Mouse (Mus musculus): ENCODE data around the gene Tmed9.
A peak's percentile ranks its signal among the peaks of the same experiment; 100 is the strongest.
"Not testable (repeated sequence)": the region's sequence is repeated elsewhere in the genome, so short reads cannot be mapped to it uniquely, and the experiment has no call there.

Gene Tmed9

DNA sequence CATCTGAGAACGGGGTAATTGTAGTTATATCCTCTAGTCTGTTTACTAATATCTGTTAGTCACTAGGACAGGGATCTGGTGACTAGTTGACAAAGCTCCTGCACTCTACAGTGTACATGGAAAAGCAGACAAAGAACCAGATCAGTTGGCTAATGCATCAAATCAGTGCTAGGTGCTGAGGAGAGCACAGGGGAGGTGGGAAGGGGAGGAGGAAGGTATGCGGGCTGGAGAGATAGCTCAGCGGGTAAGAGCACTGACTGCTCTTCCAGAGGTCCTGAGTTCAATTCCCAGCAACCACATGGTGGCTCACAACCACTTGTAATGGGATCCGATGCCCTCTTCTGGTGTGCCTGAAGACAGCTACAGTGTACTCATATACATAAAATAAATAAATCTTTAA, 5.0 kb upstream of the Tmed9 start:
- DNase-seq = not testable (repeated sequence)

GRCm38 (mm10) chr13:55569726-55570285, 3.7 kb upstream of the Tmed9 start:
- peak; percentile 23 to 43 for DNase-seq

GRCm38 (mm10) chr13:55570286-55570973, 3.1 kb upstream of the Tmed9 start:
- peak; percentile 39 to 41 for DNase-seq

DNA sequence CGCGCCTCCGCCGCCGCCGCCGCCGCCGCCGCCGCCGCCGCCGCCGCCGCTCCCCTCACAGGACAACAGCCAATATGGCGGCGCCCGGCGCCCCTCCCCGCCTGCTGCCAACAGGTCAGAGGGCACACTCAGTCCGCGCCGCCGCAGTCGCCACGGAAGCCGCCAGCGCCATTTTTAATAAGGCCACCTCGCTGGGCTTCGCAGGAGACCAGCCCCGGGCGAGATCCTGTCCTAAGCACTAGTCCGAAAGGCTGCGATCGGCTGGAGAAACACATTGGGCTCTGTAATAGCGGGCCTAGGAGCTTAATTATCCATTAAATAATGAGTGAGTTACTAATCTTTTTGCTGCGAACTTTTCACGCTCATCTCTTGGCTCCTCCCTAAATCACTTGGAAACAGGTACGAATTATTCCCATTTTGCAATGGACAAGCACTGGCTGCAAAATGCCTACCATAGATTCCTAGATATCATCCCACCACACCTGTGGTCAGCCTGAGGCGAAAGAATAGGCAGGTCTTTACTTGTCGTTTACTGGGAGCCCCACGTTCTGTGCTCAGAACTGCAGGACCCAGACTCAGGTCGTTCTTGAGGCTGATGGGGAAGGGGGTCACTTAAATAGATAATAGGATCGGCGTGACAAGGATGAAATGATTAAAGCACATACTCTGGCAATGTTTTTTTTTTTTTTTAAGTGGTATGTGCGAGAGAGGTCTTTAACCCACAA, 2.3 kb upstream of the Tmed9 start, which contains the start of gene Fam193b:
TSS of gene Fam193b (minus strand) at position 94 of the 725 bp plus-strand sequence.
- DNase-seq = peak; percentile 89

DNA sequence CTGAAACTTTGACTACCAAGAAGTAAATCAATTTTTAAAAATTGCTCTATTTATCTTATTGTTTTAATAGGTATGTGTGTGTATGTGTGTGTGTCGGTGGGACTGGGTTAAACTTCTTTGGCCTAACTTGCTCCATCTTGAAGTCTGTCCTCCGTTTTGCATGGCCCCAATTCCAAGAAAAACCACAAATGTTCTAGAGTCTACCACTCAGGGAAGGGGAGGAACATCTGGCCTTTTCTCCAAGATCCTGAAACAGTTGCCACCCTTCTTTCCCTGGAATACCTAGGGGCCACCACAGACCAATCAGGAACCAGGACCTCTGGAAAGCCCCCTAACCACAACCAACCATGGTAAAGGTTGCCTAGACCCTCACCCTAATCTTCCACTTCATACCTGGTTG, 1.6 kb upstream of the Tmed9 start:
- no peak for DNase-seq

- no peak for DNase-seq
Observed at GRCm38 (mm10) chr13:55574321-55574720, 789 bp downstream of the Tmed9 start.

GRCm38 (mm10) chr13:55575932-55576331, 2.4 kb downstream of the Tmed9 start:
- no peak for DNase-seq

DNA sequence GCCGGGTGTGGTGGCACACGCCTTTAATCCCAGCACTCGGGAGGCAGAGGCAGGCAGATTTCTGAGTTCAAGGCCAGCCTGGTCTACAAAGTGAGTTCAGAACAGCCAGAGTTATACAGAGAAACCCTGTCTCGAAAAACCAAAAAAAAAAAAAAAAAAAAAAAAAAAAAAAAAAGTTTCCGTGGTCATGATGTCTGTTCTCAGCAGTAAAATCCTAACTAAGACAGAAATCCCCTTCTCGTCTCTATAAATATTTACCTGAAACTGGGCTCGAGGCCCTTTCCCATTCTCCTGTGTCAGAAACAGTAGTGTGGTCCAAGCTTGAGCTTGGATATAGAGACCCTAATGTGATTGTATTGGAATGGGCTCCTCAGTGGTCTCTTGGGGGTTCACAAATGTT, 3.3 kb downstream of the Tmed9 start:
- not testable (repeated sequence) for DNase-seq

GRCm38 (mm10) chr13:55578086-55578485, 4.6 kb downstream of the Tmed9 start:
- no peak for DNase-seq

- DNase-seq = no peak
Observed at GRCm38 (mm10) chr13:55591961-55592490, 18.5 kb downstream of the Tmed9 start.

DNA sequence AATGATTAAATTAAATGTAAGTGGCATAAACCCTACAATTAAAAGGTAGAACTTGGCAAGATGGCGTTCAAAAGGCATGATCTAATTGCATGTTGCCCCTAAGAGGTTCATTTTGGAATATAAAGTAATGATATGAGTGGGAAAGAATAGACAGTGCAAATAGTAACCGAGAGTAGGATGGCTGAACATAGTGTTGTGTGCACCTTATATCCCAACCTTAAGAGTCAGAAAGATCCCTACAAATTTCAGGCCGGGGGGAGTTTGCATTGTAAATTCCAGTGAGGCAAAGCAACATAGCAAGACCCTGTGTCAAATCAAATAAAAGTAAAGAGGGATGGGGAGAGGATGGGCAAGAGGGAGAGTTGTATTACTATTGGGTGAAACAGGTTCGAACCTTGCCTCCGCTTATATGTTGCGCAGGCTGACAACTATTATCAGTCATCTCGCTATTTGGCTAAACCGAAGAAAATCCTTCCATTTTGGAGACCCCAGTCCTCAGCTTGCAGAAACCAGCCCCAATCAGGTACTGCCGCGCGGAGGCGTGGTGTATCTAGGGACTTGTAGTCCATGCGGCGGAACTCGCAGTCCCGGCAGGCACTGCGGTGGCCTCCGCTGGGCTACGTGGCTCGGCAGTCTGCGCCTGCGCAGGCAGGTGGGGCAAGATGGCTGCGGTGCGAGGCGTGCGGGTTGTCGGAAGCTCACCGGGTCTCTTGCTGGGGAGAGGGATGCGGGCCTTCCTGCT, 19.2 kb downstream of the Tmed9 start:
- DNase-seq = peak; percentile 97

DNA sequence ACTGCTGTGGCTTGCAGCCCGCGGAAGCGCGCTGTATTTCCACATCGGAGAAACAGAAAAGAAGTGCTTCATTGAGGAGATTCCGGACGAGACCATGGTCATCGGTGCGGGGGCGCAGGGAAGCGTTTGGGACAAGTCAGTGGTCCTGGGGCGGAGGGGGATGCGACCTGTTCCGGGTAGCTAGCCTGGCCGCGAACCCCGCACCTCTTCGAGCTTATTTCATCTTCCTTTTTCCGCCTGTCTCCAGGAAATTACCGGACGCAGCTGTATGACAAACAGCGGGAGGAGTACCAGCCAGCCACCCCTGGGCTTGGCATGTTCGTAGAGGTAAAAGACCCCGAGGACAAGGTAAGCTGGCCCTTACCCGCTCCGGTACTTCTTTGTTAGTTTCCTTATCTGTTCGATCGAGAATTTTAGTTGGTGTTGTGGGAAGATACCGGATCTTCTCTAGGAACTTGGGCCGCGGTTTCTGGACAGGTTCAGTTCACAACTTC, 19.8 kb downstream of the Tmed9 start:
- no peak for DNase-seq

DNA sequence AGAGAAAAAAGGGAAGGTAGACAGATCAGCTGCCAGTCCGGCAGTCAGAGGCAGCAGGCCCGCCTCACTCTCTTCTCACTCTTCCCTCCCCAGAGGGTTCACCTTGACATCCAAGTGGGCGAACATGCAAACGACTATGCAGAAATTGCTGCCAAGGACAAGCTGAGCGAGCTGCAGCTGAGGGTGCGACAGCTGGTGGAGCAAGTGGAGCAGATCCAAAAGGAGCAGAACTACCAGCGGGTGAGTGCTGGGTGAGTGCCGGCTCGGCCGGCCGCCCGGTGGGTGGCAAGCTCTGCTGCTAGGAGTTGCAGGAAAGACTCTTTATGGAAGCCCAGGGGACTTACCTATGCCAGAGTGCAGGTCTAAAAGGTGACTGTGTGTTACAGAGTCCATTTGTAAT, 21.8 kb downstream of the Tmed9 start:
- no peak for DNase-seq

DNA sequence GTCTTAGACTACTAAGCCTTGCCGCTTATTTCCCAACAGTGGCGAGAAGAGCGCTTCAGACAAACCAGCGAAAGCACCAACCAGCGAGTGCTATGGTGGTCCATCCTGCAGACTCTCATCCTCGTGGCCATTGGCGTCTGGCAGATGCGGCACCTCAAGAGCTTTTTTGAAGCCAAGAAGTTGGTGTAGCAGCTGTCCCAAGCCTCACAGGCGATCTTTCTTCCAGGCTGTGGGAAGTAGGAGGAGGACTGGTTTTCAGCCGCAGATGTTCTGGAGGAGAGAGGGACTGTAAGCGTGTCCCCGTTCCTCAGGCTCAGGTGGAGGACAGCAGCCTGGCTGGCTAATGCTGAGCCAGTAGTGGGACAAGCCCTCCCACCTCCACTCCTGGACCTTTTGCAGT, 23.3 kb downstream of the Tmed9 start:
- no peak for DNase-seq

GRCm38 (mm10) chr13:55599566-55600540, 26.3 kb downstream of the Tmed9 start, which contains the start of gene B4galt7:
B4galt7 (plus strand) TSS chr13:55599896.
- peak; percentile 45 to 63 for DNase-seq

DNA sequence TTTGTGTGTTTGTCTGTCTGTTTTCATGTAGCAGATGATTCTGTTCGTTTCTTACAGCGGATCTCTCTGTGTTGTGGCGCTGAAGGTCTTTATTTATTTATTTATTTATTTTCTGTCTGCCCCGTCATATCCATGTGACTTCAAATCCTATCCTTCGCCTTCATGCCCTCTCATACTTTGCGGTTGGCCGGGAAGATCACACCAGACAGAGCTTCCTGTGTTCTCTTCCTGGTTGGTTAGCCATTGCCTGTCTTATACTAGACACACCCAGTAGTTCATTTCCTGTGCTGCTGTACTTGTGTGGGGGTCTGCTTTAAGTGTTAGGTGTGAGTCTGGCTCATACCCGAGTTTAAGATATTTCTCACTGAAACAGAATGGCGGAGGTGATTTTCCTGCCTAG, 27.1 kb downstream of the Tmed9 start:
- DNase-seq = peak in 1 of 2 experiments; percentile 41

DNA sequence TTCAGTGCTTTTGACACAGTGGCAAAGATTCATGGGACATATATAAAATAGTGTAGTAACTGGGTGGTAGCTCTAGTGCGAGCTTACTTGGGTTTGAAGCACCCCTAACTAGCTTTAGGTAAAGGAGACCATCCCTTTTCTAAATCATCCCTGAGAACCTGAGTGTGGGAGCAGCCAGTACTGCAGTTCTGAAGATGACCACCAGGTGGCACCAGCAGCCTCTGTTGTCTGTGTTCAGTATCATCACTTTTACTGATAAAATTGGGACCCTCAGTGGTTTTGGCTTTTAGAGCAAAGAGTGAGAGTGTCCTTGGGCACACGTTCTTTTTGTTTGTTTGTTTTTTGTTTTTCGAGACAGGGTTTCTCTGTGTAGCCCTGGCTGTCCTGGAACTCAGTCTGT, 28.1 kb downstream of the Tmed9 start:
- DNase-seq = peak; percentile 51 to 56

DNA sequence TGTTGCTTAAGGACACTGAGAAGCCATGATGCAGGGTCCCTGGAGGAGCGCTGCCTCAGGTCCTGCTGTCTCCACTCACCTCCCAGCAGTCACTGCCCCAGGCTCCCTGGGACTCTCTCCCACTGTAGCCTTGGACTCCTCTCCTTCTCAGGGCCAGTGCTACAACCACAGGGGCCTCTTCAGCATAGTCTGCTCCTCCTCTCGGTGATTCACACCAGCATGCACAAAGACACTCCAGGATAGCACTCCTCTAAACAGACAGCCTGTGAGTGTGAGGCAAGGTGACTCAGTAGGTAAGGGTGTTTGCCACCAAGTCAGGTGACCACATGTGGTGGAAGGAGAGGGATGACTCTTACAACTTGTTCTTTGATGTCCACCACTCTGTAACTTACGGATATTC, 31.1 kb downstream of the Tmed9 start:
- no peak for DNase-seq

DNA sequence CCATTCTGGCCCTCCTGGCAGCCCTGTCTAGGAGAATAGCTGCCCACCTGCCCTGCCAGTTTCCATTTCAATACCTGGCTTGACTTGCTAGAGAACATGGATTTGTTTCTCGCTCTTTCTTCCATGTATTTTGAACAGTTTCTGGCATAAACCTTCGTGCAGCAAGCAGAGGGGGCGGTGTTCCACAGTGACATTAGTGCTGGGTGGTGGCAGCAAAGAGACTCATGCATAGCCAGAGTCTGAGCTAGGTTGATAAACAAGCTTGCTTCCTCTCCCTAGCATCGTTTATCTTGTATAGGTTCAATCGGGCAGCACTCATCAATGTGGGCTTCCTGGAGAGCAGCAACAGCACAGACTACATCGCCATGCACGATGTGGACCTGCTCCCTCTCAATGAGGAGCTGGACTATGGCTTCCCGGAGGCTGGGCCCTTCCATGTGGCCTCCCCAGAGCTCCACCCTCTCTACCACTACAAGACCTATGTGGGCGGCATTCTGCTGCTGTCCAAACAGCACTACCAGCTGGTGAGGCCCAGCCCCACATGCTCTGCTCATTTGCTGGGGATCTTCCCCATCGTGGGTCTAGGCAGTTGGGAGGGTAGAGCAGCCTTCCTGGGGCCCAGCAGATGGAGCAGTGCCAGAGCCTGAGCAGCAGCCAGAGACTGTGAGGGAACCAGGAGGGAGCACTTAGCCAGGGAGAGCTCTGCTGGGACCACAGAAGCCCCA, 33.5 kb downstream of the Tmed9 start:
- DNase-seq = no peak

- no peak for DNase-seq
Observed at GRCm38 (mm10) chr13:55607624-55608006, 34.1 kb downstream of the Tmed9 start.

DNA sequence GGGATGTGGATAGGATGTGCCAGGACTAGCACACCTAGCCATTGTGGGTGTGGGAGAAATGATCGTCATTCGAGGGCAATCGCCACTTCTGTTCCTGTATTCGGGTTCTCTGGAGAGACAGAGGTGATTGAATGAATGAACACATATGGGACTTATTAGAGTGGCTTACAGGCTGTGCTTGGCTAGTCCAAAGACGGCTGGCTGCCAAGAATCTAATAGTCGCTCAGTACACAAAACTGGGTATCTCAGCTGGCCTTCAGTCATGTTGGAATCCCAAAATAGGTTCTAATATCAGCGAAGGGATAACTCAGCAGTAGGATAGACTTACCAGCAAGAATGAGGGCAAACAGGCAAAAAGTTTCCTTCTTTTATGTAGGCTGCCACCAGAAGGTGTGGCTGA, 38.5 kb downstream of the Tmed9 start:
- no peak for DNase-seq
